Mouse (Mus musculus) erythroblast, embryonic 14.5 days (primary cell): Measurements from ENCODE around the gene Lig3.

Source experiments
- GATA1 ChIP-seq: IDR thresholded peaks from 2 replicates; pipeline ENCODE4 v1.6.1; 2012; ENCODE audit warnings: low read length, inconsistent platforms, mixed read lengths
- TAL1 ChIP-seq: IDR thresholded peaks from 3 replicates; pipeline ENCODE4 v1.6.1; 2012; ENCODE audit warnings: low read length, inconsistent platforms, mixed read lengths

DNA sequence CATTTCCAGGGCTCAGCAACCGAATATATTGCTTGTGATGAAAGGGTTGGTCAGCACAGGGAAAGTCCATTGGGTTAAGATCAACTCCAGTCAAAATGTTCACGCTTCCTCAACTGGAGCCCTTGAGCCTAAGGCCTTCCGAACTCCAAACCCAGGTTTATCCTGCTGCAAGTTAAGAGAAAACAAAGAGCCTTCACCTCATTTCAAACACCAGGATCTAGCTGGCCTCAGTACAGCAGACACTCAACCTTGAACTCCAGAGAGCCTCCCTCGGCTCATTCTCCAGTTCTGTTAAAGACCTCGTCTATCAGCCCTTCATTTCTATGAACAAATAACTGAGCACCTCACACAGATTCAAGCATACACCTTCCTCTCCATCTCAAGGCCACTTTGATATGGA lies 774 bp upstream of the Lig3 start:
- TF ChIP-seq GATA1, result no peak
- no peak for TF ChIP-seq TAL1
